Mouse (Mus musculus) forebrain, embryonic 13.5 days (tissue): ENCODE results near the gene Nat10. TPM values are rescaled to one million over a fixed set of nuclear protein-coding genes. Genes with fewer than 3 reads are reported as not detected.

ENCODE experiments used
- ATAC-seq: fragments of 200-750 bp; cut with Nextera tagmentation; 2 replicates; pipeline ENCODE4 v1.8.0; 2017
- H3K27ac ChIP-seq: fragments of 300-500 bp; sonication (generic); 2 replicates; pipeline ENCODE4 v1.5.1; 2015; ENCODE audit warnings: inconsistent platforms, mild to moderate bottlenecking, moderate library complexity
- H3K27me3 ChIP-seq: fragments of 300-500 bp; sonication (generic); 2 replicates; pipeline ENCODE4 v1.6.1; 2015; ENCODE audit warnings: mild to moderate bottlenecking, inconsistent platforms
- H3K36me3 ChIP-seq: fragments of 300-500 bp; sonication (generic); 2 replicates; pipeline ENCODE4 v1.6.1; 2015; ENCODE audit warnings: mild to moderate bottlenecking, inconsistent platforms; ENCODE audit not compliant: poor library complexity, severe bottlenecking
- H3K4me1 ChIP-seq: fragments of 300-500 bp; sonication (generic); 2 replicates; pipeline ENCODE4 v1.6.1; 2015; ENCODE audit warnings: inconsistent platforms
- H3K4me2 ChIP-seq: fragments of 300-500 bp; sonication (generic); 2 replicates; pipeline ENCODE4 v1.6.1; 2015; ENCODE audit warnings: inconsistent platforms, mild to moderate bottlenecking, moderate library complexity
- H3K4me3 ChIP-seq: fragments of 300-500 bp; sonication (generic); 2 replicates; pipeline ENCODE4 v1.5.1; 2015; ENCODE audit warnings: mild to moderate bottlenecking, inconsistent platforms
- H3K9ac ChIP-seq: fragments of 300-500 bp; sonication (generic); 2 replicates; pipeline ENCODE4 v1.6.1; 2015; ENCODE audit warnings: mild to moderate bottlenecking, inconsistent platforms
- H3K9me3 ChIP-seq: fragments of 300-500 bp; sonication (generic); replicated peaks from 2 replicates; pipeline ENCODE4 v1.6.1; 2016; ENCODE audit warnings: inconsistent platforms
- WGBS: fragments of 180-500 bp; shearing (Covaris S2); methylation state at CpG from one replicate; pipeline ENCODE4 v1.1.7; 2015; 5-methylcytosine and 5-hydroxymethylcytosine counted together
- polyA plus RNA-seq: library from polyadenylated mRNA; unstranded; fragments of >200 nt; fragmentation: Nextera tagmentation; extraction: Ambion mirVana; gene quantifications from 2 replicates; pipeline ENCODE4 v1.2.1, GENCODE M21; 2015

The Nat10 gene
- polyA plus RNA-seq, 1 experiment from 2014 or later, result 23.8 TPM

DNA sequence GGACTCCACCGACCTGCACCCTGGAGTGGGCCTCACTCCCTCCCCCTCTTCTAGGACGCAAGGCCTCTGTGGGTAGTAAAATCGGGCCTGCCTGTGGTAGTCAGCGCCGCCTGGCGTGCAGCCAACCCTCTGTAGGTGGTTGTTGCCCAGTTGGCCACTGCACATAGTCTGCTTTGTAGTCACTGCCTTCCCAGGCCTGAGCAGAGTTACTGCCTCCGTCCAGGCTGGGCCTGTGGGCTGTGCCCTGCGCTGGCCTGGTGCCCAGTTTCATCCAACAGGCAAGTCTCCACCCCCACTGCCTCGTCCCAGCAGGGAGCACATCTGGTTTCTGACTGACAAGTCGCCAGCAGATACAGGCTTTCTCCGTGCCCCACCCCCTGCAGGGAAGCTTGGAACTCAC lies 54.8 kb downstream of the Nat10 start:
- Histone ChIP-seq H3K4me3 (no peak overlapping the region), H3K4me1 (peaks cover 13% of the 10 kb centered on the region), H3K9ac (no peak overlapping the region), H3K9me3 (no peaks in the 10 kb centered on the region), H3K36me3 (peaks cover 42% of the 10 kb centered on the region), H3K4me2 (no peak overlapping the region), H3K27ac (no peak overlapping the region), H3K27me3 (no peaks in the 10 kb centered on the region)
- peak; percentile 61; the same call in 1 of the 2 replicates for ATAC-seq
- 47% methylated on average over 11 of the region's 11 CpGs for WGBS

- no peaks in the 10 kb centered on the region for H3K27me3 ChIP-seq
- no peak overlapping the region for H3K9ac ChIP-seq
- ATAC-seq, result no peak; the same call in 1 of the 2 replicates
- WGBS, result 79% methylated on average over 4 of the region's 4 CpGs
- H3K4me3 ChIP-seq, result no peak overlapping the region
- peaks cover 13% of the 10 kb centered on the region for H3K4me1 ChIP-seq
- H3K27ac ChIP-seq, result no peak overlapping the region
- peaks cover 38% of the 10 kb centered on the region for H3K36me3 ChIP-seq
- H3K4me2 ChIP-seq, result no peak overlapping the region
- H3K9me3 ChIP-seq, result no peaks in the 10 kb centered on the region
Observed at GRCm38 (mm10) chr2:103705826-103706225, 55.2 kb downstream of the Nat10 start.

DNA sequence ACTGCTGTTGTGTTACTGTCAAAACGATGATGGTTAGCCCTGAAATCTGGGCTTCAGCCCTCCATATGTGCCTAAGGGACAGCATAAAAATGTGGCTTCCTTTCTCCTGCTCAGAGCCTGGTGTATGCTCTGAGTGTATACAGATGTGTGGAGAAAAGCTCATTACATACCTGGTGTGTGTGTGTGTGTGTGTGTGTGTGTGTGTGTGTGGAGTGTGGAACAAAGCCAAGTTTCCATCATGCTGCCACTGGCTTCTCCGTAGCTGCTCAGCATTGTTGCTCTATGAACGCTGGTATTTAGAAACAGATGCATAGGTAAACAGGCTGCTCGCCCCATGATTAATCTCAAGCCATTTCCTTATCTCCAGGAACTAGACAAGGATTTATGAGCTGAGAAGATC lies 57.2 kb downstream of the Nat10 start:
- Histone ChIP-seq H3K27ac (no peak overlapping the region), H3K4me1 (peaks cover 13% of the 10 kb centered on the region), H3K36me3 (peaks cover 27% of the 10 kb centered on the region; the same call in 1 of the 2 replicates), H3K4me3 (no peak overlapping the region), H3K27me3 (no peaks in the 10 kb centered on the region), H3K4me2 (no peak overlapping the region), H3K9ac (no peak overlapping the region), H3K9me3 (no peaks in the 10 kb centered on the region)
- WGBS, result 85% methylated on average over 4 of the region's 4 CpGs
- ATAC-seq, result no peak

DNA sequence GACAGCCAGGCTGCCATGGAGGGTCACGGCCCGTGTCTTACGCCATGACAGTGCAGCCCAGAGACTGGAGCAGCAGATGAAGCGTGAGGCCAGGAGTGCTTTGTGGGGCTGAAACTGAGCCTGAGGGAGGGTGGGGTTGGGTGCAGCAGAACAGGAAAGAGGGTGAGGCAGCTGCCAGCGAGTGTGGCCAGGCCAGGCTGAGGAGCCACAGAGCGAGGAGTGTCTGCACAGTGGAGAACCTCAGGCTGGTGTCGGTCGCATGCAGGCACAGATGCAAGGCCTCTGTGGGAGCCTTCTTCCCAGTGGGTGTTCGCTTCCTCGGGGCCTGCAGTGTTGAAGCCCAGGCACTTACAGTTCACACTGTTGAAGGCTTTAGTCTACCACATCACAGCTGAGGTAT lies 57.7 kb downstream of the Nat10 start:
- peaks cover 27% of the 10 kb centered on the region; the same call in 1 of the 2 replicates for H3K36me3 ChIP-seq

GRCm38 (mm10) chr2:103700514-103700913 lies 60.6 kb downstream of the Nat10 start:
- ATAC-seq, result no peak; the same call in 1 of the 2 replicates
- no peak overlapping the region for H3K9ac ChIP-seq
- no peaks in the 10 kb centered on the region for H3K27me3 ChIP-seq
- no peak overlapping the region for H3K4me2 ChIP-seq
- H3K36me3 ChIP-seq, result peaks cover 17% of the 10 kb centered on the region; the same call in 1 of the 2 replicates
- no peaks in the 10 kb centered on the region for H3K4me1 ChIP-seq
- H3K27ac ChIP-seq, result no peak overlapping the region
- no peaks in the 10 kb centered on the region for H3K9me3 ChIP-seq
- H3K4me3 ChIP-seq, result no peak overlapping the region
- WGBS, result 81% methylated on average over 12 of the region's 12 CpGs

More for the DNA sequence above, 57.7 kb downstream of the Nat10 start:
- Histone ChIP-seq H3K9me3 (no peaks in the 10 kb centered on the region), H3K9ac (no peak overlapping the region), H3K4me1 (peaks cover 13% of the 10 kb centered on the region), H3K27ac (no peak overlapping the region), H3K27me3 (no peaks in the 10 kb centered on the region), H3K4me2 (no peak overlapping the region), H3K4me3 (no peak overlapping the region)
- no peak for ATAC-seq
- WGBS, result 86% methylated on average over 10 of the region's 10 CpGs

- H3K27me3 ChIP-seq, result no peaks in the 10 kb centered on the region
- no peak overlapping the region for H3K27ac ChIP-seq
- WGBS, result 73% methylated on average over 3 of the region's 3 CpGs
- H3K4me3 ChIP-seq, result no peak overlapping the region
- no peaks in the 10 kb centered on the region for H3K4me1 ChIP-seq
- no peak overlapping the region for H3K9ac ChIP-seq
- no peaks in the 10 kb centered on the region for H3K36me3 ChIP-seq
- H3K9me3 ChIP-seq, result no peaks in the 10 kb centered on the region
- no peak for ATAC-seq
- no peak overlapping the region for H3K4me2 ChIP-seq
Observed at GRCm38 (mm10) chr2:103696177-103696576, 64.9 kb downstream of the Nat10 start.

- H3K27ac ChIP-seq, result no peak overlapping the region
- H3K4me2 ChIP-seq, result no peak overlapping the region
- no peak overlapping the region for H3K9ac ChIP-seq
- no peak for ATAC-seq
- no peaks in the 10 kb centered on the region for H3K9me3 ChIP-seq
- no peak overlapping the region for H3K4me3 ChIP-seq
- 84% methylated on average over 4 of the region's 4 CpGs for WGBS
- no peaks in the 10 kb centered on the region for H3K36me3 ChIP-seq
- no peaks in the 10 kb centered on the region for H3K27me3 ChIP-seq
- H3K4me1 ChIP-seq, result peaks cover 10% of the 10 kb centered on the region
Observed at GRCm38 (mm10) chr2:103694777-103695563, 66.1 kb downstream of the Nat10 start.

GRCm38 (mm10) chr2:103692810-103693209 lies 68.3 kb downstream of the Nat10 start:
- ATAC-seq, result no peak
- H3K4me3 ChIP-seq, result no peak overlapping the region
- no peak overlapping the region for H3K4me2 ChIP-seq
- H3K4me1 ChIP-seq, result peaks cover 12% of the 10 kb centered on the region
- no peaks in the 10 kb centered on the region for H3K36me3 ChIP-seq
- no peak overlapping the region for H3K9ac ChIP-seq
- H3K27me3 ChIP-seq, result no peaks in the 10 kb centered on the region
- 88% methylated on average over 1 of the region's 1 CpGs for WGBS
- no peaks in the 10 kb centered on the region for H3K9me3 ChIP-seq
- no peak overlapping the region for H3K27ac ChIP-seq

DNA sequence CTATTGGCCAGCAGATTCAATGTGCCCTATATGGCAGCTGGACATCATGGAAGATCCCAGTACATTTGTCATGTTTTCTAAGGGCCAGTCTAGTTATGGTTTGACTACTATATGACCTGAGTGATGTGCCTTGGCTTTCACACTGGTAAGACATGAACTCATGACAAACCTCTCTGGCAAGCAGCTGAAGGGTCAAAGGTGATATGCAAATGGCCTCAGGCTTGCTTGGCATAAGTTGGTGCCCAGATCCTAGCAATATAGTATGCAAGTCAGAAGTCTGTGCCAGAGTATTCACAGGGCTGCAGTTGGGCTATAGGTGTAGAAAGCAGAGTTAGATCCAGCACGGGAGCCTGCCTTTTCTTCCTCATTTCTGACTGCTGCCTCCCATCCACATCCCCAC lies 69.8 kb downstream of the Nat10 start:
- Histone ChIP-seq H3K36me3 (no peaks in the 10 kb centered on the region), H3K27me3 (no peaks in the 10 kb centered on the region), H3K9ac (no peak overlapping the region), H3K4me2 (no peak overlapping the region), H3K4me1 (peaks cover 12% of the 10 kb centered on the region), H3K4me3 (no peak overlapping the region), H3K9me3 (no peaks in the 10 kb centered on the region), H3K27ac (no peak overlapping the region)
- WGBS, result 88% methylated on average over 1 of the region's 1 CpGs
- ATAC-seq, result peak; percentile 28; the same call in 1 of the 2 replicates

- peaks cover 12% of the 10 kb centered on the region for H3K4me1 ChIP-seq
- no peaks in the 10 kb centered on the region for H3K27me3 ChIP-seq
- H3K4me2 ChIP-seq, result no peak overlapping the region
- peak; percentile 34 for ATAC-seq
- H3K27ac ChIP-seq, result peak overlapping the region; percentile 57
- no peaks in the 10 kb centered on the region for H3K9me3 ChIP-seq
- H3K36me3 ChIP-seq, result no peaks in the 10 kb centered on the region
- 39% methylated on average over 5 of the region's 5 CpGs for WGBS
- H3K4me3 ChIP-seq, result no peak overlapping the region
- no peak overlapping the region for H3K9ac ChIP-seq
Observed at GRCm38 (mm10) chr2:103690828-103691227, 70.2 kb downstream of the Nat10 start.

DNA sequence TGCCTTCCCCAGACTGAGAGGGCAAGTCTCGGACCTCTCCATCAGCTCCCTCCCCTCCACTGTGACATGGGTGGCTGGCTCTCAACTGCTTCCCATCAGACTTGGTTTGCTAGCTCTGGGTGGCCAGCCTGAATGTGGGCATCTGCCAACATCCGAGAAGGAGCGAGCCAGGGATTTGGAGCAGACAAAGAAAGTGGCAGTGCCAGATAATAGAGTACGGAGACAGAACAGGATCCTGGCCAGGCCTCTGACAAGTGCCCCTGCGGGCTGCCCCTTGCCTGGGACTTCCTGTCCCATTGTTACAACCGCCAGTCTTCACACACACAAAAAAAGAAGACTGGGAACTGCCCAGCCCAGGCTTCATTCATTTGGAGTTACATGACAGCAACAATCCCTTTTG lies 70.6 kb downstream of the Nat10 start:
- Histone ChIP-seq H3K9ac (no peak overlapping the region), H3K4me2 (no peak overlapping the region), H3K4me1 (peaks cover 12% of the 10 kb centered on the region), H3K36me3 (no peaks in the 10 kb centered on the region), H3K4me3 (no peak overlapping the region), H3K27ac (peak overlapping the region; percentile 57), H3K27me3 (no peaks in the 10 kb centered on the region), H3K9me3 (no peaks in the 10 kb centered on the region)
- peak; percentile 86 for ATAC-seq
- WGBS, result 6% methylated on average over 6 of the region's 6 CpGs

GRCm38 (mm10) chr2:103687888-103688287 lies 73.2 kb downstream of the Nat10 start:
- H3K9me3 ChIP-seq, result no peaks in the 10 kb centered on the region
- H3K36me3 ChIP-seq, result no peaks in the 10 kb centered on the region; the same call in 1 of the 2 replicates
- no peak for ATAC-seq
- no peak overlapping the region for H3K9ac ChIP-seq
- H3K4me3 ChIP-seq, result no peak overlapping the region
- H3K27ac ChIP-seq, result no peak overlapping the region
- H3K4me2 ChIP-seq, result no peak overlapping the region
- peaks cover 18% of the 10 kb centered on the region for H3K4me1 ChIP-seq
- no peaks in the 10 kb centered on the region for H3K27me3 ChIP-seq

DNA sequence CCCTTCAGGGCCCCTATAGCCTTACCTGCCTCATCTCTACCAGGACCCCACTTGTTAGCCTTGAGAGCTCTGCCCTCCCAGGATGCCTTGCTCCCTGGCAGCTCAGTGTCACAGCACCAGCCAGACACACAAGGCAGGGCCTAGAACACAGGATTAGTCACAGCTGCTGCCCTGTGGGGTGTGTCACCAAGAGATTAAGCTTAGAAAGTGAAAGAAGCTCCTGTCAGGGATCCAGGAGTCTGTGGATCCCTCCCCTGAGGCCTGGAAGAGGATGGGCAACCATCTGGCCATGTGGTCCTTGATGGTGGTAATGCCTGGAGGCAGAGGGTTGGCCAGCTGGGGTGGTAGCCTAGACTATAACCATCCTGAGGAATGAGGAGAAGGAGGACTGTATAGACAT lies 73.9 kb downstream of the Nat10 start:
- Histone ChIP-seq H3K27me3 (no peaks in the 10 kb centered on the region), H3K4me2 (no peak overlapping the region)
- no peak for ATAC-seq

More for the DNA sequence above, 73.9 kb downstream of the Nat10 start:
- Histone ChIP-seq H3K4me1 (peaks cover 25% of the 10 kb centered on the region), H3K27ac (no peak overlapping the region), H3K9ac (no peak overlapping the region), H3K36me3 (no peaks in the 10 kb centered on the region; the same call in 1 of the 2 replicates), H3K4me3 (no peak overlapping the region), H3K9me3 (no peaks in the 10 kb centered on the region)
